Mouse (Mus musculus) spleen, adult 2 months (tissue): ENCODE data around the gene Gjd2.

Experiments
- CTCF ChIP-seq: fragments of 200-500 bp; IDR thresholded peaks from 2 replicates; pipeline ENCODE4 v1.5.1; 2011; ENCODE audit warnings: mild to moderate bottlenecking, inconsistent platforms; ENCODE audit not compliant: insufficient read depth, insufficient read length, insufficient replicate concordance; ENCODE audit errors: extremely low read depth
- POLR2A ChIP-seq: fragments of 200-500 bp; IDR thresholded peaks from 2 replicates; pipeline ENCODE4 v1.6.1; 2011; ENCODE audit warnings: low read depth, low read length, inconsistent platforms

- TF ChIP-seq CTCF, result no peak
- no peak for TF ChIP-seq POLR2A
Observed at GRCm38 (mm10) chr2:113973950-113974349, 39.5 kb downstream of the Gjd2 start.
